Mouse (Mus musculus): ENCODE measurements around the gene Ppbp. TPM values are rescaled to one million over a fixed set of nuclear protein-coding genes. Genes with fewer than 3 reads are reported as not detected.

The Ppbp gene
- 4.2 and 5.4 TPM in 2 replicates for polyA plus RNA-seq (2015; fragmentation: Nextera tagmentation; extraction: Ambion mirVana)

DNA sequence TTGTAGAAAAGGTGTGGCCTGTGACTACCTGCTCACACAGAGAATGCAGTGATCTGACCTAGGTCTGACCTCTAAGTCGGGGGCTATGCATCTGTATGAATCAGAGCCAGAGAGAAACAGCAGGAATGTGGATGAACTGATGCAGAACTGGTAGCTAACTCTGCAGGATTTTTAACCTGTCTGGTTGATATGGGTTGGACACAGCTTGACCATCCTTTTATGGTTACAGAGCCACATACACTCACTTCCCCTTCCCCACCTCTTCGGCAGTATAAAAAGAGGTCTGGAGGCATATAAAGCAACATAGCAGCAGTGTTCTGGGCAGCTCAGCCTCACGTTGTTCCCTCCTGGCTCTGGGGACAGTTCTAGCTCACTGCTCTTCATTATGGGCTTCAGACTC lies at the start of gene Ppbp:
Gene Ppbp (plus strand): TSS at position 301 of the 400 bp plus-strand sequence.
- Histone ChIP-seq H3K4me3 (no peak within 1 kb of the TSS), H3K9ac (no peak within 1 kb of the TSS), H3K9me3 (replicated peaks) (no peaks in the 10 kb centered on the region), H3K36me3 (no peaks in the 10 kb centered on the region), H3K27ac (no peak within 1 kb of the TSS), H3K27me3 (no peaks in the 10 kb centered on the region), H3K4me2 (no peak within 1 kb of the TSS), H3K4me1 (replicated peaks) (0 out of 2 replicates have a peak, but pooled peaks cover 10% of the 10 kb centered on the region)
- 50% methylated on average over 3 of the region's 3 CpGs for WGBS
- ATAC-seq (replicated peaks; ENCODE audit: insufficient number of reproducible peaks, insufficient read depth, low FRiP score, low read depth) = no peak

DNA sequence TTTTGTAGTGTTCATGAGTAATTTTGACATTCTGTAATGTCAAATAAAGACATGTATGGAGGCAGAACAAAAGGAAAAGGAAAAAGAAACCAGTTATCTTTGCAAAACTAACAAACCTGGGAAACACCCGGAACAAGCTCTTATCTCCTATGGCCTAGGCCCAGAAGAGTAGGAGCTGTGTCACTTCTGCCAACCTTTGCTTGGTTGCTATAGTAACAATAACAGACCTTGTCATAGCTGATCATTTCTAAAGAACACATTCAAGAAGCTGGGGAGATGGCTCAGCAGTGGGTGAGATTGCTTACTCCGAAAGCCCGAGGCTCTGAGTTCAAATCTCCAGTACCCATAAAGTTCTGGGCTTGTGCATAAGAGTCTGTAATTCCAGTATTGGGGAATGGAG lies 45.7 kb upstream of the Ppbp start:
- Histone ChIP-seq H3K4me2 (no peak overlapping the region), H3K9ac (no peak overlapping the region), H3K9me3 (replicated peaks) (no peaks in the 10 kb centered on the region), H3K36me3 (no peaks in the 10 kb centered on the region), H3K4me1 (replicated peaks) (no peaks in the 10 kb centered on the region), H3K27ac (no peak overlapping the region), H3K4me3 (no peak overlapping the region), H3K27me3 (no peaks in the 10 kb centered on the region)
- 77% methylated on average over 3 of the region's 3 CpGs for WGBS
- no peak for ATAC-seq (replicated peaks; ENCODE audit: insufficient number of reproducible peaks, insufficient read depth, low FRiP score, low read depth)

DNA sequence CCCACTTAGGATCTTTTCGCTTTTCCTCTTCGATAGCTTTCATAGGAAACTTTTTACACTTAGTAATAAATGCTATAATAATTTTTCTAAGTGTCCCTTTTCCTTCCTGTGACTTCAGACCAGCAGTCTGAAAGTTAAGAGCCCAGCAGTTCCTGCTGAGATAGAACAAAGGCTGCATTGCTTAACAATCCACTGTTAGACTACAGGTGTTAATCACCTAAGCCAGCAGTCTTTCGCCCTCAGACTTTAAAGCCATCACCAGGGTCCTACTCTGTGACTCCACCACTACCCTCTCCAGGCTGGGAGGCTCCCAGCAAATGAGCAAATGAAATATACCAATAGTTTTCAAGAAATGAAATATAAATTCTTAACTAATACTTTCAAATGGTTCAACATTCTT lies 40.1 kb upstream of the Ppbp start:
- H3K9me3 ChIP-seq (replicated peaks) = no peaks in the 10 kb centered on the region
- no peaks in the 10 kb centered on the region for H3K36me3 ChIP-seq
- no peak overlapping the region for H3K27ac ChIP-seq
- WGBS = 70% methylated on average over 3 of the region's 3 CpGs
- ATAC-seq (replicated peaks; ENCODE audit: insufficient number of reproducible peaks, insufficient read depth, low FRiP score, low read depth) = no peak
- no peak overlapping the region for H3K4me3 ChIP-seq
- H3K9ac ChIP-seq = no peak overlapping the region
- H3K27me3 ChIP-seq = no peaks in the 10 kb centered on the region
- no peaks in the 10 kb centered on the region for H3K4me1 ChIP-seq (replicated peaks)
- H3K4me2 ChIP-seq = no peak overlapping the region

DNA sequence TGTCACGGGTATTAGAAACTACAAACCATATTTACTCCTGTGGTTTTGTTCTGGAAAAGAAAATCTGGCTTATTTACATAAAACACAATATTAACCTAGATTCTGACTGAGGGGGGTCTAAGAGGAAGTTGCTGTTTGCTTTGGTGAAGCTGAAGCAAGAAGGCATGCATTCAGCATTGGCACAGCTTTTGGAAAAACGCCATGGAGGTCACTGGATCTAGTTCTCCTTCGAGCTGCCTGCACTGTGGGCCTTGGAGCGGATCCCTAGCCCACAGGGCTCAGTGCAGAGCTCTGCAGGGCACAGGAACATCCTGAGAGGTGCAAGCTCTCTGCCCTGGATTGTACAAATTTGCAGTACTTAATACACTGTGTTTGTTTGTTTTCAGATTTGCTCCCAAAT lies 36.8 kb upstream of the Ppbp start:
- Histone ChIP-seq H3K27me3 (no peaks in the 10 kb centered on the region), H3K27ac (no peak overlapping the region), H3K36me3 (no peaks in the 10 kb centered on the region), H3K9ac (no peak overlapping the region), H3K4me3 (no peak overlapping the region), H3K4me1 (replicated peaks) (no peaks in the 10 kb centered on the region), H3K9me3 (replicated peaks) (no peaks in the 10 kb centered on the region), H3K4me2 (no peak overlapping the region)
- ATAC-seq (replicated peaks; ENCODE audit: insufficient number of reproducible peaks, insufficient read depth, low FRiP score, low read depth) = no peak
- WGBS = 69% methylated on average over 4 of the region's 4 CpGs

DNA sequence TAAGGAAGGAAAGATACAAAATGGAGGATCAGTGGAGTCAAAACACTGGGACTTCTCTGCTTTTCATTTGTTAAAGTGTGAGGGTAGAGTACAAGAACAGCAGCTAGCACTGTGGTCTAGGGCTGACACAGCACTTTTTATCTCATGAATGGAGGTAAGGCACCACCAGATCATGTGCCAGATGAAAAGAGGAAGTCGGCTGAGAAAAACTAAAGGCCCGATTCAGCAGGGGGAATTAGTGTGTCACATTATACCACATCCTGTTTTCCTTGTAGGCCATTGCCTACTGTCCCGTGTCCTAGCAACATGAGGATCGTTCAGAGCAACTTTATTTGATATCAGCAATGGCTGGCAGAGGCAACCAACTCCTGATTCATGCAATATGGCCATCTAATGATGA lies 26.3 kb upstream of the Ppbp start:
- no peaks in the 10 kb centered on the region for H3K36me3 ChIP-seq
- H3K4me3 ChIP-seq = no peak overlapping the region
- no peak overlapping the region for H3K9ac ChIP-seq
- no peaks in the 10 kb centered on the region for H3K9me3 ChIP-seq (replicated peaks)
- H3K4me1 ChIP-seq (replicated peaks) = no peaks in the 10 kb centered on the region
- no peaks in the 10 kb centered on the region for H3K27me3 ChIP-seq
- WGBS = 63% methylated on average over 4 of the region's 4 CpGs
- no peak overlapping the region for H3K27ac ChIP-seq
- no peak for ATAC-seq (replicated peaks; ENCODE audit: insufficient number of reproducible peaks, insufficient read depth, low FRiP score, low read depth)
- no peak overlapping the region for H3K4me2 ChIP-seq

DNA sequence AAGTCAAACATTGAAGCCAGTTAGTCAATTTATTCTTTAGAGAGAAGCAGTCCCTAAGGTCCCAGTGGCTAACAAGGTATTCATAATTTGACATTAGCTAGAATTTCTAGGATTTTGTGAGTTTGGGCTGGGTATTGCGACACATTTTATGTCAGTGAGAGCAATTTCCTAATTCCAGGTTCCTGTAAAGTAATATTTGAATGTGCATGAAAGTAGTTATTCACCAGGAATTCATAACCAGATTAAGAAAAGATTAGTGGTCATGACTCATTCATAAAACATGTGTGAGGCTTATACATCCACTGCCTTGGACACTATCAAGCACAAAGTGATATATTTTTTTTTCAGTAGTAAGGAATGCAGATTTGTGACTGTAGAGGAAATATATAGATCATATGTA lies 14.4 kb upstream of the Ppbp start:
- Histone ChIP-seq H3K4me2 (no peak overlapping the region), H3K9ac (no peak overlapping the region), H3K4me3 (no peak overlapping the region), H3K27me3 (peaks cover 8% of the 10 kb centered on the region), H3K9me3 (replicated peaks) (no peaks in the 10 kb centered on the region), H3K4me1 (replicated peaks) (peaks cover 9% of the 10 kb centered on the region), H3K36me3 (no peaks in the 10 kb centered on the region), H3K27ac (no peak overlapping the region)
- 80% methylated on average over 1 of the region's 1 CpGs for WGBS
- no peak for ATAC-seq (replicated peaks; ENCODE audit: insufficient number of reproducible peaks, insufficient read depth, low FRiP score, low read depth)

DNA sequence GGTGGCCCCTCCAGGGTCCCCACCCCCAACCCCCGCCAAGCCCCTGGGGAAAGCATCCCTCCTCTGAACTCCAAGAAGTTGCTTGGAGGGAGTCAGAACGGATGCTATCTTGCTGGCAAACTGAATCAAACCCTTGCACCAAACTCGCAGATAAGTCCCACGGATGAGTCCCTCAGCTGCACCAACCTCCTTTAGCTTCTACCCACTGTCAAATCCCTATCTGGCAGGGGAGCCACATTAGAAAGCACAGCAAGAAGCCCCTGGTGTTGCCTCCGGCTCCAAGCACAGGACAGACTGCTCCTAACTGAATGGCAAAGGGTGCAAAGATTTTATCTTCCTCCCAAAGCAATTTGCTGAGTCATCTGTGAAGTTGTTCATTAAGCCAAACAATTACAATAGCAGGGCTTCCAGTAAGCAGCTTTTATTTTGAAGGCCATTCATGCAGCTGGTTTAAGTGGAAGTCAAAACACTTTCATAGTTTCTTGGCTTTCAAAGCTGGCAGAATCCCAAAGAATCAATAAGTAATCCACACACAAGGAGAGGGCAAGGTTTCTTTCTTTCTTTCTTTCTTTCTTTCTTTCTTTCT lies 10.2 kb upstream of the Ppbp start:
- H3K36me3 ChIP-seq = no peaks in the 10 kb centered on the region
- H3K9me3 ChIP-seq (replicated peaks) = no peaks in the 10 kb centered on the region
- ATAC-seq (replicated peaks; ENCODE audit: insufficient number of reproducible peaks, insufficient read depth, low FRiP score, low read depth) = no peak
- no peak overlapping the region for H3K9ac ChIP-seq
- H3K4me2 ChIP-seq = no peak overlapping the region
- H3K27me3 ChIP-seq = peaks cover 17% of the 10 kb centered on the region
- H3K27ac ChIP-seq = no peak overlapping the region
- H3K4me3 ChIP-seq = no peak overlapping the region
- WGBS = 33% methylated on average over 5 of the region's 5 CpGs
- H3K4me1 ChIP-seq (replicated peaks) = peaks cover 16% of the 10 kb centered on the region

DNA sequence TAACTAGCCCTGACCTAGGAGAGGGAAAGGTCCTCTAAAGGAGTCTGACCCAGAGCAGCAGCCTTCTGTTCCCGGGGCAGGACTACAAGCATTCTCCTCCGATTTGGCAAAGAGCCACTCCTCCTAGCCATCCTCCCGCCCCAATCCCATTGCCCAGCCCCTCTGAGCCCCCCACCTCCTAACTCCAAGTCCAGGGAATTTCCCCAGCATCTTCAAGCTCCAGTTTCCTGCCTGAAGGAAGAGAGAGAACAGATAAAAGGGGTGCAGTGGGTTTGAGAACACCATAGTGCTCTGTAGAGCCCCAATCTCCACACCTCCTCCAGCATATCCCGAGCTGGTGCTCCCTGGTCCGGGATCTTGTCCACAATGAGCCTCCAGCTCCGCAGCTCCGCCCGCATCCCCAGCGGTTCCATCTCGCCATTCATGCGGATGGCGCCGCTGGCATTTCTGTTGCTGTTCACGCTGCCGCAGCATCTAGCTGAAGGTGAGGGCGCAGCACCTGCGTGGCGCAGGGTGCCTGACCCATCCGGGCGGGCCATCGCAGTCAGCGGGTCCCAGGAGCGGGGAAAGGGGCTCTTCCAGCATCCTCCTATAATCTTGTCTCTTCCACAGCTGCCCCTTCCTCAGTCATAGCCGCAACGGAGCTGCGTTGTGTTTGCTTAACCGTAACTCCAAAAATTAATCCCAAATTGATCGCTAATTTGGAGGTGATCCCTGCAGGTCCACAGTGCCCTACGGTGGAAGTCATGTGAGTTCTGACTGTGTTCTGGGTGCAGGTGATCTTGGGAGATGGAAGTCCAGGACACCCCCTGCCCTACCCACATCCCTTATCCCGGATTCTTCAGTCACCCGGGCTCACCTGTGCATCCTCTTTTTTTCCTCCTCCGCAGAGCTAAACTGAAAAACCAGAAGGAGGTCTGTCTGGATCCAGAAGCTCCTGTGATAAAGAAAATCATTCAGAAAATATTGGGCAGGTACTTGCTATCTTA lies 8.9 kb upstream of the Ppbp start, which contains the start of gene Cxcl5:
Gene Cxcl5 (plus strand): TSS at position 284 of the 989 bp plus-strand sequence.
- Histone ChIP-seq H3K4me3 (peak within 1 kb of the TSS; percentile 33), H3K9ac (no peak within 1 kb of the TSS), H3K4me1 (replicated peaks) (peaks cover 16% of the 10 kb centered on the region), H3K27me3 (peaks cover 17% of the 10 kb centered on the region), H3K36me3 (no peaks in the 10 kb centered on the region), H3K4me2 (peak within 1 kb of the TSS; percentile 57), H3K27ac (no peak within 1 kb of the TSS), H3K9me3 (replicated peaks) (no peaks in the 10 kb centered on the region)
- 7% methylated on average over 32 of the region's 32 CpGs for WGBS
- ATAC-seq (replicated peaks; ENCODE audit: insufficient number of reproducible peaks, insufficient read depth, low FRiP score, low read depth) = no peak

DNA sequence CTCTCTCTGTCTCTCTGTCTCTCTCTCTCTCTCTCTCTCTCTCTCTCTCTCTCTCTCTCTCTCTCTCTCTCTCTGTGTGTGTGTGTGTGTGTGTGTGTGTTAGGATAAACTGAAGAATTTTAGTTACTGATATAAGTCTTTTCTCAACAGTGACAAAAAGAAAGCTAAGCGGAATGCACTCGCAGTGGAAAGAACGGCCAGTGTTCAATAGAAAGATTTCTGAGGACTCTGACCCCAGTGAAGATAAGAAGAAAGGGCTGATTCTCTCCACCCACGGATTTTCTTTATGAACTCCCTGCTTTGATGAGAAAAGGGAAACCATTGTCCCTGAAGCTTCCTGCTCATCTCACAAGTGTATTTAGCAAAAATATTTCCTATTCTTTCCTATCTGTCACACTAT lies 8.0 kb upstream of the Ppbp start:
- H3K4me1 ChIP-seq (replicated peaks) = peaks cover 16% of the 10 kb centered on the region
- WGBS = 30% methylated on average over 4 of the region's 4 CpGs
- H3K36me3 ChIP-seq = no peaks in the 10 kb centered on the region
- H3K4me2 ChIP-seq = no peak overlapping the region
- H3K27ac ChIP-seq = no peak overlapping the region
- ATAC-seq (replicated peaks; ENCODE audit: insufficient number of reproducible peaks, insufficient read depth, low FRiP score, low read depth) = no peak
- H3K9ac ChIP-seq = no peak overlapping the region
- H3K4me3 ChIP-seq = no peak overlapping the region
- peaks cover 17% of the 10 kb centered on the region for H3K27me3 ChIP-seq
- H3K9me3 ChIP-seq (replicated peaks) = no peaks in the 10 kb centered on the region

DNA sequence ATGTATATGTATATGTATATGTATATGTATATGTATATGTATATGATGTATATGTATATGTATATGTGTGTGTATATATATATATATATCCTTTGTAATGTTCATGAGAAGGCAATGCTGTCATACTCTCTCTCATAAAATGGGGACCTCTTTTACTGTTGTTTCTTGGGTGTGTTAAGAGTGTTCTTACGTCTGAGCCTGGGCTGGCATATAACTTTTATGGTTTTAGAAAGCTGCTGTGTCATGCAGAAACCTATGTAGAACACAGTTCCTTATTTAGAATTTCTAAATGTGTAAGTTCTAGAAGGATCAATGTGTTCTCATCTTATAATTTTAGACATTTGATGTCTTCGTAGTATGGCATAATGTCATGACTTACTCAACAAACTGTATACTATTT lies 7.5 kb upstream of the Ppbp start:
- no peak for ATAC-seq (replicated peaks; ENCODE audit: insufficient number of reproducible peaks, insufficient read depth, low FRiP score, low read depth)
- H3K4me2 ChIP-seq = no peak overlapping the region
- H3K27me3 ChIP-seq = peaks cover 17% of the 10 kb centered on the region
- peaks cover 16% of the 10 kb centered on the region for H3K4me1 ChIP-seq (replicated peaks)
- H3K36me3 ChIP-seq = no peaks in the 10 kb centered on the region
- H3K9ac ChIP-seq = no peak overlapping the region
- H3K9me3 ChIP-seq (replicated peaks) = no peaks in the 10 kb centered on the region
- 79% methylated on average over 2 of the region's 2 CpGs for WGBS
- no peak overlapping the region for H3K27ac ChIP-seq
- no peak overlapping the region for H3K4me3 ChIP-seq

DNA sequence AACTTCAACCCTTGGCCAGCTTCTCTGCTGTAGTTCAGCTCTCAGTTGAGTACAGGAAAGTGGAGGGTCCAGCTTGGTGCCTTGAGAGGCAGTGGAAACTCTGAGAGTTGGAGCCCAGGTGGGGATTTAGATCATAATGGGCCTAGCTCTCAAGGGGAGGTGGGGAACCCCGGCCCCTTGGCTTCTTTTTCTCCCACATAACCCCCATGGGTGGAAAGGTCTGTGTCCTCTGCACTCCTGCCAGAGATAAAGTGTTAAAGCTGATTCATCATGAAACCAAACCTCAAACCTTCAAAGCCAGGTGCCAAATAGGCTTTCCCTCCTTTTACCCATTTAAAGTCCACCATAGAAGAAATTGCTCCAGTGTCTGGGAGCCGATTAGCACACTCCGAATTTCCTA lies 6.5 kb upstream of the Ppbp start:
- Histone ChIP-seq H3K9me3 (replicated peaks) (no peaks in the 10 kb centered on the region), H3K4me1 (replicated peaks) (peaks cover 16% of the 10 kb centered on the region), H3K27me3 (peaks cover 17% of the 10 kb centered on the region), H3K9ac (no peak overlapping the region), H3K27ac (no peak overlapping the region), H3K4me3 (no peak overlapping the region), H3K4me2 (no peak overlapping the region), H3K36me3 (no peaks in the 10 kb centered on the region)
- 84% methylated on average over 3 of the region's 3 CpGs for WGBS
- no peak for ATAC-seq (replicated peaks; ENCODE audit: insufficient number of reproducible peaks, insufficient read depth, low FRiP score, low read depth)
